Mouse (Mus musculus) adrenal gland, postnatal 14 days (tissue): Measurements from ENCODE around the gene Myo1d. TPM values are rescaled to one million over a fixed set of nuclear protein-coding genes. Genes with fewer than 3 reads are reported as not detected.
A peak's percentile ranks its signal among the peaks of the same experiment; 100 is the strongest.

Experiments used
- DNase-seq: peaks from one replicate; pipeline ENCODE4 v3.0.0; 2021; ENCODE audit warnings: mixed read lengths
- total RNA-seq: library from RNA; stranded (reverse); gene quantifications from 2 replicates; pipeline ENCODE4 v1.2.3, GENCODE M21; 2021

Gene Myo1d
- total RNA-seq, 1 experiment from 2014 or later: 47.1 TPM

DNA sequence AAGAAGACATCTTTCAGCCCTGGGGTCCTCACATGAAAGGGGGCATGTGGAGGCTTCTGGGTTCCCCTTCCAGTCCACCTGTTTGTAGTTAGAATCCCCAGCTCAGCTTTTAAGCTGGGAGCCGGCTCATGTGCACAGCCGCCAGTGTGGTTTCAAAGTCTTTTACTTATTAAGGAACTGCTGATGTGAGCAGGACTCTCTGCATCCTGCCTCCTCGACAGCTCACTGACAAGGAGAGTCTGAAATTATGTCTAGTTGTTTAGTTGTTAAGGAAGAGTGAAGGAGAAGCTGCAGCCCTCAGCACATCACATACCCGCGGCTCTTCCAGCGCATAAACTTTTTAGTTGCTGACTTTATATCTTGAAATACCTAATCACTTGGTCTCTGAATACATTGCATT, 230.0 kb downstream of the Myo1d start:
- DNase-seq: no peak

DNA sequence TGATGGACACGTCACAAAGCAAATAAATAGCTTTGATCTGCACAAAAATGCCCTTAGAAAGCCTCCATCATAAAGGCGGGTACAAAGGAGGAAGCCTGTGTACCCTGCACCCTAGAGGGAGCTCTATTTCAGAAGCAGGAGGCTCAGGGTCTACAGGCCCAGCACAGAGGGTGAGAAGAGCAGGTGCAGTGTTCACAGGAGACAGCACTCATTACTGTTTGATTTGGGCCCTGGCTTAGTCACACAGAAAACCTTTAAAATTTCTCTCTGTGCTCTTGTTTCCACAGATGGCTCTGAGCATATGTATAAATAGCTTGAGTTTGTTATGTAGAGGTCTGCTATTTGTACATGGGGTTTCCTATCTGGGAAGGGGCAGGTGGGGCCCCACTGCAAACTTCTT, 233.6 kb downstream of the Myo1d start:
- no peak for DNase-seq

DNA sequence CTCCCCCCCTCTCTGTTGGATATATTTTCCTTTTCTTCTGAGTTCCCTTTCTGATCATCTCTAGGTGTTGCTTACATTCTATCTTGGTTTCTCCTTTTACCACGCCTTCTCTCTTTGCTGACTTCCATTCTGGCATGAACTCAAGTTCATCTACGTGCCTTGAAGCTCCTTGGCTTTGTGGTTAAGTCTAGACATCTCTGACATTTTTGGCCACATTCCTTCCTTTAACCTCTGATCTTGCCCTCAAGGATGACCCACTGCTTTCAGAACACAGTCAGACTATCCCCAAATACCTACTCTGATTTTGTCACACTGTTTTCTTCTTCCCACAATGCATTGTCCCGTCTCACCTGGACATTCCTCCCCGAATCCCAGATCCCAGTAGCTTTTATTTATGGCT, 240.8 kb downstream of the Myo1d start:
- no peak for DNase-seq

DNA sequence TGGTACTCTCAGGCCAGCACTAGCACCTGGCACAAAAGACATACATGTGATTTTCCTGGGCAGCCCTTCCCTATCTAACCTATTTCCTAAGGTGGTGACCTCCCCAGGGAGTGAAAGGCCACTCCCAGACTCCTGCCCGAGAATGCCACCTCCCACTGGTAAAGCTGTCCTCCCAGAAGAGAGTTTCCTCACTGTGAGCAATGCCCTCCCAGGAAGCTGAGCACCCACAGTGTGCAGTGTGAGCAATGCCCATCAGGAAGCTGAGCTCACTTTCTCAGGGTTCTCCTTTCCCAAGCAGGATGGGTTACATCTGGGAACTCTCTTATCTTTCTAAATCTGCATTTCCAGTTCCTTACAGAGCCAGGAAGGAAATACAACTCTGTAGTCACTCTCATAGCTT, 246.9 kb downstream of the Myo1d start:
- peak; percentile 35 for DNase-seq

- DNase-seq: no peak
These were observed 250.7 kb downstream of the Myo1d start for GRCm38 (mm10) chr11:80529149-80529548.

- DNase-seq: no peak
These were observed 252.1 kb downstream of the Myo1d start for GRCm38 (mm10) chr11:80527697-80528096.

DNA sequence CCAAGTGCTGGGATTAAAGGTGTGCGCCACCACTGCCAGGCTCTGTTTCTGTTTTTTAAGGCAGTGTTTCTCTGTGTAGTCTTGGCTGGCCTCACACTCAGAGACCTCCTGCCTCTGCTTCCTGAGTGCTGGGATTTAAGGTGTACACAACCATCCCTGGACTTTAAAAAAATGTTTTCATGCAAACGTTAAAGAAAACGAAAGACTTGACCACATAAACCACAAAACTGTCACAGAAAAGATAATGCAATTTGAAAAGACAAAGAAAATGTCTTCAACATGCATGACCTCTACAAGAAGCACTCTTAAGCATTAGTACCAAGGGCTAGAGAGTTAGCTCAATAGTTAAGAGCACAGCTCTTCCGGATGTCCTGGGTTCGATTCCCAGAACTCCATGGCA, 255.6 kb downstream of the Myo1d start:
- no peak for DNase-seq

GRCm38 (mm10) chr11:80523410-80523809, 256.4 kb downstream of the Myo1d start:
- DNase-seq: peak; percentile 42

GRCm38 (mm10) chr11:80522852-80523251, 257.0 kb downstream of the Myo1d start:
- DNase-seq: no peak

DNA sequence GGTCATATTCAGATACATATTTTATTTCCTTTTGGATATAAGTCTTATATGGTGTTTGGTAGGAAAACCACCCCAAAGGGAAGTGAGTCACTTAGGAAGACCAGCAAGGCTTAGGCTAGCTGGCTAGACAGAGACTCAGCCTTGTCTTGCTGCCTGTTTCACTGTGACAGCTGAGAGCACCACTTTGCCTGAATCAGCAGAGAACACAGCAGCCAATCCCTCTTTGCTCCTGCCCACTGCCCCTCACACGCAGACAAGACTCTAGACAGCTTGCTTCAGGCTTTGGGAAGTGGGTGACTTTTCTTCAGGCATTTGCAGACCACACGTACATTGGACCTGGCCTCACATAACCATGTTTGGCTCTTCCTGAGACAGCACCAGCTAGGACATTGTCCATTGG, 258.7 kb downstream of the Myo1d start:
- DNase-seq: no peak

DNA sequence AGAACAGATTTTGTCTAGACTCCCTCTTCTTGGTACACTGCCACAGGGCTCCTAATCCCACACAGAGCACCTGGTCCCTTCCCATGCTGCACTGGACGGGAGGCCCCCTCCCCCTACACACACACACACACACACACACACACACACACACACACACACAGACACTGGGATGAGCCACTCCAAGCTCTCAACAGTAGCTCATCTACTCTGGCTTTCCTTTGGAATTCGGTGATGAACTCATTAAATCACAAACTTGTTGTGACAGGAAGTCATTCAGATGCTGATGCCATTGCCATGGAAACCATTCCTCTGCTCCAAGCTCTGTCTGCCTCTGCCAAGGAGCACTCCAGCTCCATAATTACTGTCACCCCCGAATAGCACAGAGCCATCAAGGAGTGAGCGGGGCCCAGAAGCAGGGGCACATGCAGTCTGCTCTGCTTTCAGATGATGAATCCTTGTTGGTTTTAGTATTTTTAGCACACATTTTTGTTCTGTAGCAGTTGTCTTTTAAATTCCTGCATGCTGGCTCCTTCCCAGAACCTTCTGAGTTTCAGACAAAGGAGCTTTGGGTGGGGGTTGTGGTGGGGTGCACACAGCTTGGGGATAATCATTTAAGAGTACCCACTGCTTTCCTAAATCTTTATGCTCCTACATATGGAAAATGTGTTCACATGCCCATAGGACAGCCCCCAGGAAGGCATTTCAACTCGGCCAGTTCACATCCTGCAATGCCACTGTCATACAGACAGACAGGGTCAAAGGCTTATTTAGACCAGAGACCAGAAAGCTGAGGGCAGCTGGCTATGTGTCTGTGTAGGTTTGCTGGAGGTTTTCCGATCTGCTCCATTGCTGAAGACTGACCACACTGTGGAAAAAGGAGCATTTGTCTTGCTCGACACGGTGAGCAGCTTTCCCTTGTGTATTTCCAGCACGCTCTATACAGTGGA, 261.1 kb downstream of the Myo1d start:
- DNase-seq: no peak

DNA sequence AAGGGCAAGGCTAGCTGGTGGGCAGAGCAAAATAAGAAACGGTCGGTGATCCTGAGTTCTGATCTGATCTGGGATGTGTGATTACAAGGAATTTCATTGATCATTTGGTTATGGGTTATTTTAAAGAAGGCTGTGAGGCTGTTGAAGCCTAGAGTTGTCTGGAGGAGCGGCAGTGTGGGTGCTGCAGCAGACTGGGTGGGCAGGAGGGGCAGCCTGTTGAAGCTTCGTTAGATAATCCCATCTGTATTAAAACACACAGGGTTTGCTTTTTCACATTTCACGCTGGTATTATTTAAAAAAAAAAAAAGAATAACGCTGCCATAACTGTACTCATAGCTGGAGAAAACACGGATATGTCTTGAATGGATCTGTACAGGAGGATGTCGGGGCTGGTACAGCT, 263.9 kb downstream of the Myo1d start:
- no peak for DNase-seq

DNA sequence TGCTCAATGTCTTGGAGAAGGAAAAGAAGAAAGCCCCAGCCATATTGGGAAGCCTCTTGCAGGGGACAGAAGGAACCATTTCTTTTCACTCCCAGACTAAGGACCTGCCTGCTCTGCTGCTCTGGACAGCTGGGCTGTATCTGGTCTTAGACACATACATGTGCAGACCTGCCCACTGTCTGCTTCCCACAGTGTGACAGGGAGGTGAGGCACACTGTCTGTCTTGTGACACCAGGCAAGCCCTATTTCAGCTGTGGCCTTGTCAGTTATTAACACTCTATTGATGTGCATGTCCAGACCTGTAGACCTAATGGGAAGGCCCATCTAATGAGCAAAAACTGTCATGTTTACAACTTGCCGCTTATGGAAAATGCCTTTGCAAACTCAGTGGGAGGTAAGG, 264.5 kb downstream of the Myo1d start:
- DNase-seq: no peak

DNA sequence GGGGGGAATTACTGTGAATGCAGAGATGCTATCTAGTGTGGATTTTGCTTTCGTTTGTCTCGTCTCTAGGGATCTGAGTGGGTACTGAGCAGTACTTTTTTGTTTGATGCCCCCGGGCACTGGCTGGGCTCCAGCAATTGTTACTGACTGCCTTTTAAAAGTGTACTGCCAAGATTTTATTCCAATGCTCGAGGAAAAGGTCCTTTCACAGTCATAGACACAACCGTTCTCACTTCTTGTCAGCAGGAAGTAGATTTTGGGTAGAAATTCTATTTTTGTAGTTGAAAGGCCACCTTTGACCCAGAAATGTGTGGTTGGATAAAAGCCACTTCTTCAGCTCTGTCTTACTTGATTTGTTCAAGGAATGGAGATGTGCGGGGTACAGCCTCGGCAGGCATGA, 266.0 kb downstream of the Myo1d start:
- no peak for DNase-seq

- DNase-seq: no peak
These were observed 267.3 kb downstream of the Myo1d start for GRCm38 (mm10) chr11:80512313-80513056.

DNA sequence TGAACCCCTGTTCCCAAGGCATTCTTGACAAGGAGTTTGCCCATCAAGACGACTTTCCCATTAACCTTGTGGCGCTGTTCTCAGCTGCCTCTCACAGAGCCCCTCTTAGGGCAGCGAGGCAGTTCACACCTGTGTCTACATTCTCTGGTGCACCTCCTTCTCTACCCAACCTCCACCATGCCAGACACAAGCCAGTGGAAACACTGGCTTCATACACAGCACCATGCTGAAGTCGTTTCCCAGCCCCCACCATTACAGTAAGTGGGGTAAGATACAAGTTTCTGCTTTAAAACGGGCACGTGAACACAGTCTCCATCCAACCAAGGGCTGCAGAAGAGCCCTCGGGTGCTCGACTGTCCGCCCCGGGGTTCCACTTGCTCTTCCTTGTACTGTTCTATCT, 269.7 kb downstream of the Myo1d start:
- DNase-seq: no peak

DNA sequence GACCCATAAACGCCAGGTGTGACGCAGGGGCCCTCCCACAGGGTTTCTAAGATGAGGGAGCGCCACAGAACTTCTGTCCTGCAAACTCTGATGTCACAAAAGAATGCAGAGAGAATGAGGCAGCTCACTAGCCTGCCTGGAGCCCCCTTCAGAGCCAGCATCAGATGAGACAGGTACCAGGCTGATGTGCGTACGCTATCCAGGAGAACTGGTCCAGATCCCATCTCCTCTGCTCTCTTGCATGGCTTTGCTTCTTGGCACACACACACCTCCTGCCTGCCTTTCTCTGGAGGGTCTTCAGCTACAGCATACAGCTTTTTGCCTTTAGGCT, 270.7 kb downstream of the Myo1d start:
- no peak for DNase-seq

GRCm38 (mm10) chr11:80508361-80509175, 271.3 kb downstream of the Myo1d start:
- DNase-seq: peak; percentile 22

DNA sequence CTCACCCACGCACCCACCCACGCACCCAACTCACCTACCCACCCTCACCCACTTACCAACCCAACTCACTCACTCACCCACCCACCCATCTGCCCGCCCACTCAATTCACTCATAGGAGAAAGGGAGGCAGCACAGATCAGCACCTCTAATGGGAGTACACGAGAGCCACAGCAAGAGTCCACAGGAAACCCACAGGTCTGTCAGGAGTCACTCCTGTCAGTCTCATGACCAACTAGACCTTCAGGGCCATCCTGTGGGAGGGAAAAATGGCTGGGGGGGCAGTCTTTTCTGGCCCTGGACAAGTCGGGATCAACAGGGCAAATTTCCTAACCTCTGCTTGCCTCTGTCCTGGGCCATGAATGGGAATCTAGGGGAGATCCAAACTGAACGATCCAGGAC, 272.0 kb downstream of the Myo1d start:
- no peak for DNase-seq

GRCm38 (mm10) chr11:80506483-80506882, 273.3 kb downstream of the Myo1d start:
- DNase-seq: no peak

- no peak for DNase-seq
These were observed 274.2 kb downstream of the Myo1d start for GRCm38 (mm10) chr11:80505581-80505980.

- DNase-seq: no peak
These were observed 275.1 kb downstream of the Myo1d start for GRCm38 (mm10) chr11:80504519-80505385.
